29 mouse cellular contexts compared by ENCODE assay signal in genomic region chr4:104902836-104903235, GRCm38 (mm10). TPM values are rescaled to one million over a fixed set of nuclear protein-coding genes. Genes with fewer than 3 reads are reported as not detected.
DNase-seq lines count a peak whose midpoint lies in the region; ATAC-seq and TF ChIP-seq lines count a peak whose summit lies in the region.
"Had no signal": no experiment of that assay in that cellular context is flagged by ENCODE, and none has a peak within 500 bp of the region (broad histone marks: within the 10 kb centered on the region; RNA-seq: fewer than 3 reads in every experiment).

No protein-coding gene starts in this region.

- no peaks in the 10 kb centered on the region for H3K4me1 ChIP-seq in hindbrain, postnatal 0 days (ENCODE audit: insufficient read depth, low read length)
- H3K4me1 ChIP-seq in hindbrain, embryonic 16.5 days (ENCODE audit: control insufficient read depth, insufficient read depth, low read depth, low read length), result no peaks in the 10 kb centered on the region
- H3K4me1 ChIP-seq: embryonic facial prominence, embryonic 15.5 days; forebrain, embryonic 10.5 days; forebrain, embryonic 12.5 days had no signal

- H3K4me2 ChIP-seq in hindbrain, postnatal 0 days (ENCODE audit: low read depth, low read length), result no peak overlapping the region
- H3K4me2 ChIP-seq in hindbrain, embryonic 16.5 days (ENCODE audit: low read length), result no peak overlapping the region
- H3K4me2 ChIP-seq: embryonic facial prominence, embryonic 13.5 days; embryonic facial prominence, embryonic 15.5 days; forebrain, embryonic 12.5 days had no signal

- no peak overlapping the region for H3K4me3 ChIP-seq in hindbrain, postnatal 0 days (ENCODE audit: low read length)
- no peak overlapping the region for H3K4me3 ChIP-seq in hindbrain, embryonic 16.5 days (ENCODE audit: low read length)
- H3K4me3 ChIP-seq: embryonic facial prominence, embryonic 13.5 days; embryonic facial prominence, embryonic 15.5 days; erythroblast, embryonic 14.5 days; forebrain, embryonic 10.5 days; forebrain, embryonic 12.5 days had no signal

- DNase-seq in cerebellum, postnatal 10 days, result peak; percentile 76 to 86
- no peak for DNase-seq in cerebellum, adult 11 months
- peak; percentile 17 to 46 for DNase-seq in cerebellum, postnatal 25 days
- peak; percentile 30 for DNase-seq in hindbrain, postnatal 0 days (ENCODE audit: low spot score)
- peak; percentile 27 for DNase-seq in brain, embryonic 14.5 days (ENCODE audit: low read depth)
- DNase-seq: adrenal gland, adult 8-10 months; adrenal gland, postnatal 14 days; adrenal gland, postnatal 36 days; B cell, adult 2 months; cerebellum, adult 18-20 months; cerebellum, adult 8-10 months; embryo, embryonic 11 days had no signal

- H3K9ac ChIP-seq in hindbrain, postnatal 0 days (replicated peaks; ENCODE audit: low read length), result no peak overlapping the region
- no peak overlapping the region for H3K9ac ChIP-seq in hindbrain, embryonic 16.5 days (ENCODE audit: low read depth, low read length)
- H3K9ac ChIP-seq: embryonic facial prominence, embryonic 13.5 days; embryonic facial prominence, embryonic 15.5 days; forebrain, embryonic 12.5 days had no signal

- no peak for TF ChIP-seq CTCF in hindbrain, postnatal 0 days (IDR thresholded peaks at IDR 0.05; ENCODE audit: low read depth)
- TF ChIP-seq CTCF in brain, embryonic 14.5 days (IDR thresholded peaks at IDR 0.05; ENCODE audit: borderline replicate concordance, extremely low read depth, insufficient read depth, insufficient read length), result no peak

- no peak overlapping the region for H3K27ac ChIP-seq in hindbrain, postnatal 0 days
- H3K27ac ChIP-seq in hindbrain, embryonic 16.5 days (ENCODE audit: low read depth, low read length), result no peak overlapping the region
- H3K27ac ChIP-seq: embryonic facial prominence, embryonic 13.5 days; embryonic facial prominence, embryonic 15.5 days; forebrain, embryonic 10.5 days; forebrain, embryonic 12.5 days had no signal

- no peaks in the 10 kb centered on the region for H3K27me3 ChIP-seq in hindbrain, postnatal 0 days (ENCODE audit: insufficient read depth, low read length)
- no peaks in the 10 kb centered on the region for H3K27me3 ChIP-seq in hindbrain, embryonic 16.5 days (replicated peaks; ENCODE audit: control insufficient read depth, insufficient read depth, low read length)
- H3K27me3 ChIP-seq: CH12.LX; embryonic facial prominence, embryonic 13.5 days; embryonic facial prominence, embryonic 15.5 days; forebrain, embryonic 12.5 days; Patski had no signal

- WGBS in hindbrain, postnatal 0 days, result 73% methylated on average over 2 of the region's 2 CpGs
- WGBS in hindbrain, embryonic 16.5 days, result 81% methylated on average over 2 of the region's 2 CpGs

- no peak for TF ChIP-seq POLR2A in brain, embryonic 14.5 days (IDR thresholded peaks at IDR 0.05; ENCODE audit: borderline replicate concordance, extremely low read depth, insufficient read depth, insufficient read length, poor library complexity, severe bottlenecking)

- no peak for ATAC-seq in cerebellum, adult (ENCODE audit: insufficient number of reproducible peaks, low FRiP score, low TSS enrichment)
- no peak for ATAC-seq in hindbrain, postnatal 0 days
- ATAC-seq in hindbrain, embryonic 16.5 days, result no peak
- ATAC-seq: activated CD4-positive, CD25-positive, alpha-beta regulatory T cell, adult 4 months; CD4-positive, CD25-positive, alpha-beta regulatory T cell, adult 4 months; forebrain, embryonic 14.5 days; Patski had no signal

- no peaks in the 10 kb centered on the region for H3K36me3 ChIP-seq in hindbrain, postnatal 0 days (ENCODE audit: insufficient read depth, low read length)
- H3K36me3 ChIP-seq in hindbrain, embryonic 16.5 days (ENCODE audit: control insufficient read depth, insufficient read depth, low read length), result no peaks in the 10 kb centered on the region
- H3K36me3 ChIP-seq: embryonic facial prominence, embryonic 13.5 days; embryonic facial prominence, embryonic 15.5 days; forebrain, embryonic 10.5 days; forebrain, embryonic 12.5 days; G1E had no signal

- H3K9me3 ChIP-seq in hindbrain, postnatal 0 days (ENCODE audit: low read length), result no peaks in the 10 kb centered on the region
- no peaks in the 10 kb centered on the region for H3K9me3 ChIP-seq in hindbrain, embryonic 16.5 days (ENCODE audit: control insufficient read depth, low read length)
- H3K9me3 ChIP-seq: embryonic facial prominence, embryonic 13.5 days; embryonic facial prominence, embryonic 15.5 days; forebrain, embryonic 10.5 days; forebrain, embryonic 12.5 days had no signal

RNA-seq across cellular contexts. Expression of gene Fyb2, which starts 10.4 kb away (rescaled TPM):
- total RNA-seq in hindbrain, postnatal 0 days (2014; rRNA removed), result 0.05 TPM in 1 of 2 replicates, not detected in the other
- polyA plus RNA-seq in hindbrain, postnatal 0 days (2015; fragmentation: Nextera tagmentation; extraction: Ambion mirVana), result 0.16 and 0.21 TPM in 2 replicates
- 0.11 and 0.16 TPM in 2 replicates for polyA plus RNA-seq in hindbrain, embryonic 16.5 days (2015; fragmentation: Nextera tagmentation; extraction: Ambion mirVana)
- 0.23 and 0.24 TPM in 2 replicates for polyA plus RNA-seq in brain, embryonic 14.5 days (2012; rRNA removed)
- total RNA-seq: common myeloid progenitor, adult 5-6 weeks had no signal
- polyA plus RNA-seq: activated CD4-positive, CD25-positive, alpha-beta regulatory T cell, adult 4 months; CD4-positive, CD25-positive, alpha-beta regulatory T cell, adult 4 months; erythroblast, embryonic 14.5 days; forebrain, embryonic 14.5 days; G1E had no signal

RNA-seq across cellular contexts. Expression of gene C8a, which starts 26.6 kb away (rescaled TPM):
- total RNA-seq in hindbrain, postnatal 0 days (2014; rRNA removed), result not detected in 2 replicates
- polyA plus RNA-seq in hindbrain, postnatal 0 days (2015; fragmentation: Nextera tagmentation; extraction: Ambion mirVana), result 0.04 TPM in 1 of 2 replicates, not detected in the other
- not detected in 2 replicates for polyA plus RNA-seq in hindbrain, embryonic 16.5 days (2015; fragmentation: Nextera tagmentation; extraction: Ambion mirVana)
- polyA plus RNA-seq in brain, embryonic 14.5 days (2012; rRNA removed), result 0.04 and 0.06 TPM in 2 replicates
- total RNA-seq: common myeloid progenitor, adult 5-6 weeks; G1E had no signal
- polyA plus RNA-seq: activated CD4-positive, CD25-positive, alpha-beta regulatory T cell, adult 4 months; CD4-positive, CD25-positive, alpha-beta regulatory T cell, adult 4 months; embryonic facial prominence, embryonic 11.5 days; embryonic facial prominence, embryonic 13.5 days; embryonic facial prominence, embryonic 15.5 days; erythroblast, embryonic 14.5 days; forebrain, embryonic 10.5 days; forebrain, embryonic 12.5 days; forebrain, embryonic 14.5 days; G1E; Patski had no signal

RNA-seq across cellular contexts. Expression of gene Gm17662, which starts 45.7 kb away (rescaled TPM):
- total RNA-seq in hindbrain, postnatal 0 days (2014; rRNA removed), result not detected in 2 replicates
- not detected in 2 replicates for polyA plus RNA-seq in hindbrain, postnatal 0 days (2015; fragmentation: Nextera tagmentation; extraction: Ambion mirVana)
- polyA plus RNA-seq in hindbrain, embryonic 16.5 days (2015; fragmentation: Nextera tagmentation; extraction: Ambion mirVana), result not detected in 2 replicates
- not detected in 2 replicates for polyA plus RNA-seq in brain, embryonic 14.5 days (2012; rRNA removed)
- total RNA-seq: adrenal gland, adult 18-20 months; adrenal gland, adult 8-10 months; adrenal gland, postnatal 14 days; adrenal gland, postnatal 36 days; CH12.LX; common myeloid progenitor, adult 5-6 weeks; G1E had no signal
- polyA plus RNA-seq: activated CD4-positive, CD25-positive, alpha-beta regulatory T cell, adult 4 months; CD4-positive, CD25-positive, alpha-beta regulatory T cell, adult 4 months; embryonic facial prominence, embryonic 11.5 days; embryonic facial prominence, embryonic 13.5 days; embryonic facial prominence, embryonic 15.5 days; erythroblast, embryonic 14.5 days; forebrain, embryonic 10.5 days; forebrain, embryonic 12.5 days; forebrain, embryonic 14.5 days; frontal cortex, adult 2 months; G1E; Patski had no signal
